Mouse (Mus musculus): Measurements from ENCODE around the gene Arhgap30. TPM values are rescaled to one million over a fixed set of nuclear protein-coding genes. Genes with fewer than 3 reads are reported as not detected.

The Arhgap30 gene
- polyA plus RNA-seq, 1 experiment from 2014 or later: 0.74 TPM

DNA sequence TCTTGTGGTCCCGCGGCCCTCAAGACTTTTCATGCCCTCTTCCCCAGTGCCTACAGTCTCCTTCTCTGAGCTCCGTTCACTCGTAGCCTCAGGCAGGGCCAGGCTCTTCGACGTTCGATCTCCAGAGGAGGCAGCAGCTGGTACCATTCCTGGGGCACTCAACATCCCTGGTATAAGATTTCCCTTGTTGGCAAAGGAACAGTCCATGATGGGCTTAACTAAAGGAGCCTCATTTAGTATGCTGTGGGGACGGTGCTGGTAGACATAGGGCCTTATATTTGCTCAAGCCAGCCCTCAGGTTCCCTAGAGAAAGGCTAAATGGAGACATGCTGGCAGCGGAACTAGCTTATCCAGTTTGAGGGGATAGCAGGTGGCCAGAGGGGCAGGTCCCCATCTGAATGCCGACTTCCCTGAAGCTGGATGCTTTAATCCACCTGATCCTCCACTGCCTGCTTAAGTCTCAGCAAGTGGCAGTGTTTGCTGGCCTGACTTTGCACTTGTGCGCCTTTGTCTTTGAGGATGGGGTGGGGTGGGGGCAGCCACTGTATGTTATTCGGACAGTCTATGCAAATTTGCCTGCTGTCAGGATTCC lies 30.6 kb downstream of the Arhgap30 start:
- no peak overlapping the region for H3K27ac ChIP-seq
- WGBS: 57% methylated on average over 12 of the region's 12 CpGs
- peaks cover under 1% of the 10 kb centered on the region; the same call in 1 of the 2 replicates for H3K4me1 ChIP-seq
- DNase-seq (ENCODE audit: extremely low spot score, low spot score): no peak
- no peak overlapping the region for H3K4me3 ChIP-seq
- peaks cover 74% of the 10 kb centered on the region for H3K36me3 ChIP-seq (replicated peaks)
- H3K27me3 ChIP-seq (ENCODE audit: poor library complexity, severe bottlenecking): no peaks in the 10 kb centered on the region
- no peaks in the 10 kb centered on the region for H3K9me3 ChIP-seq

DNA sequence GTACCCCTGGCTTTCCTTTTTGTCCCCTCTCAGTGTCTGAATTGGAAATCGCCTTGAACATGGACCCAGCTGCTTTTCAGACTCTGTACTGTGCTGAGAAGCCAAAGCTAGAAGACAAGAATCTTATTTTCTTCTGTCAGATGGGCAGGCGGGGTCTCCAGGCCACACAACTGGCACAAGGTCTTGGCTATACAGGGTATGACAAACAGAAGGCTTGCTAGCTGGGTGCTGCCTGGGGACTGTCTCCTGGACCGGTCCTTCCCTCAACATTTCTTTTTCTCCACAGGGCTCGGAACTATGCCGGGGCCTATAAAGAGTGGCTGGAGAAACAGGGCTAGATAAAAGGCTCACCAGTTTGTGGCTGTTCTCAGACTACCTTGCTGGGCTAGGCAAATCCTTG lies 31.2 kb downstream of the Arhgap30 start:
- DNase-seq (ENCODE audit: extremely low spot score, low spot score): no peak
- 79% methylated on average over 5 of the region's 5 CpGs for WGBS
- H3K9me3 ChIP-seq: no peaks in the 10 kb centered on the region
- no peaks in the 10 kb centered on the region for H3K27me3 ChIP-seq (ENCODE audit: poor library complexity, severe bottlenecking)
- H3K4me1 ChIP-seq: no peaks in the 10 kb centered on the region
- no peak overlapping the region for H3K4me3 ChIP-seq
- no peak overlapping the region for H3K27ac ChIP-seq
- H3K36me3 ChIP-seq (replicated peaks): peaks cover 69% of the 10 kb centered on the region

DNA sequence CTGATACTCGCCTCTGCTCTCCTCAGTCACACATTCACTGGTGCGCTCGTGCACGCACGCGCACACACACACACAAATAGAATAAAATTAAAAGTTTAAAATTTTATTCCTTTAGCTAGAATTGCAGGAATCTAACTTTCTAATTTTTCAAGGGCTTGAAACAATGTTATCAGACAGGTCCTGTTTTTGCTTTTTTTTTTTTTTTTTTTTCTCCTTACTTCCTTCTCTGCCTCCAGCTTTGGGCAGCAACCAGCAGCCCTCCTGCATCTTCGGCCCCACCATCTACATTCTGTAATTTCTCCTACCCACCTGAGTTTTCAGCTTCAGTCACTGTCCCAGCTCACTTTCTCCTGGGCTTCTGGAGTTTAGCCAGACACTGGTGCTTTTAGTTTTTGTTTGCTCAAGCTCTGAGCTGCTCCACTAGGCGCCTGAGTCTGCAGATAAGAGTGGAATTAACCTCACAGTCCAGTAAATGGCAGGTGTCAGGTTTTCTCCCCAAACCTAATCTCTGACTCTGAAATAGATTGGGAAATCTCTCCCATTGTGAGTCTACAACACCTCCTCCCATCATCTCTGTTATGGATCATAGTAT lies 33.8 kb downstream of the Arhgap30 start:
- Histone ChIP-seq H3K36me3 (replicated peaks) (peaks cover 42% of the 10 kb centered on the region), H3K9me3 (no peaks in the 10 kb centered on the region), H3K4me1 (no peaks in the 10 kb centered on the region), H3K4me3 (no peak overlapping the region), H3K27me3 (ENCODE audit: poor library complexity, severe bottlenecking) (no peaks in the 10 kb centered on the region), H3K27ac (no peak overlapping the region)
- DNase-seq (ENCODE audit: extremely low spot score, low spot score): no peak
- WGBS: 89% methylated on average over 8 of the region's 8 CpGs

DNA sequence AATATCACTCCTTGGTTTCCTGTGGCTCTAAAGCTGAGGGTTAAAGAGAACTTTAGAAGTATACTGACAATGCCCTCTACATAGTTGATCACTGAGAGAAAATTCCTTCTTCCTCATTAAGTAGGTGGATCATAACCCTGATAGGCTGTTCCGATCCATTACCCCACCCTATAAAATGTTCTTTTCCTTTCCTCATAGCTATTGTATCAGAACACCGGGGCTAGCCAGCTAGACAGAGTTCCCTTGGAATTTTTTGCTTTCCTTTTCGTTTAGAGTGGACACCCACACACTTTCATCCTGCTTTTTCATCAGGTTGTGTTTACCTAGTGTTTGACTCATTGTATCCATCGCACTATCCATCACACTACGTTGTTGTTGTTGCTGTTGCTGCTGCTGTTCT lies 35.9 kb downstream of the Arhgap30 start:
- Histone ChIP-seq H3K4me1 (no peaks in the 10 kb centered on the region), H3K27ac (no peak overlapping the region), H3K27me3 (ENCODE audit: poor library complexity, severe bottlenecking) (no peaks in the 10 kb centered on the region), H3K4me3 (no peak overlapping the region), H3K9me3 (no peaks in the 10 kb centered on the region), H3K36me3 (replicated peaks) (peaks cover 21% of the 10 kb centered on the region)
- 81% methylated on average over 5 of the region's 5 CpGs for WGBS
- no peak for DNase-seq (ENCODE audit: extremely low spot score, low spot score)

DNA sequence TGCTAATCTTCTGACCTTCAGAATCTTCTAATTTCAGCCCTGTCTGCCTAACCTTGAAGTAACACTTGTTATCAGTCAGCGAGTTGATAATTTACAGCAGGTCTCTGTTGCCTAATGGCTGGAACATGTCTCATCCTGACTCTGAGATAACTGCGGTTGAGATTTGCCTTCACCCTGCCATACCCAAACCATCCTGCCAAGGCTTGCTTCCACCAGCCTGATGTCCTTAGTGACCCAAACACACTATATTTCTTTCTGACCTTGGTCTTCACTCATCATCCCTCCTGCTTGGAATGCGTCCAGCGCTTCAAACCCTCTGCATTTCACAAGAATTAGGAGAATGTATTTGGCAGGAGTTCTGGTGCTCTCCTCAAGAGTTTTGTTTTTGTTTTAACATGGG lies 36.4 kb downstream of the Arhgap30 start:
- no peak for DNase-seq (ENCODE audit: extremely low spot score, low spot score)
- 86% methylated on average over 4 of the region's 4 CpGs for WGBS
- Histone ChIP-seq H3K4me3 (no peak overlapping the region), H3K9me3 (no peaks in the 10 kb centered on the region), H3K27me3 (ENCODE audit: poor library complexity, severe bottlenecking) (no peaks in the 10 kb centered on the region), H3K4me1 (no peaks in the 10 kb centered on the region), H3K27ac (no peak overlapping the region), H3K36me3 (replicated peaks) (peaks cover 16% of the 10 kb centered on the region)

DNA sequence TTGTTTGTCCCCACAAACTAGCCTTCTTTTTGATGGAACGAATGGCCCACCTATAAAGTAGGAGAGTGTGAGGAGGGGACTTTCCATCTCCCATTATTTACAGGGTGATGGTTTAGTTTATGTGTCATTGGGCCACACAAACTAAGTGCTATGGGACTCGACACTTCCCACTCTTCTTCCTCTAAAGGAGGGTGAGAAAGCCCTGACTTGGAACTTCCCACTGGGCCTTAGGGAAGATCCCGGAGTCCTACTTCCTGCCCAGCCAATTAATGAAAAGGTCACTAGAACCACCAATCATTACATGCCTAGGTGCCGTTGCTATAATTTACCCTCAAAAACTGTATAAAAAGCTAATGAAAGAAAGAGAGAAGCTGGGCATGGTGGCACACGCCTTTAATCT lies 43.4 kb downstream of the Arhgap30 start:
- no peaks in the 10 kb centered on the region for H3K9me3 ChIP-seq
- H3K4me3 ChIP-seq: no peak overlapping the region
- H3K4me1 ChIP-seq: peaks cover 8% of the 10 kb centered on the region
- H3K27me3 ChIP-seq (ENCODE audit: poor library complexity, severe bottlenecking): peaks cover 16% of the 10 kb centered on the region
- no peak overlapping the region for H3K27ac ChIP-seq
- no peaks in the 10 kb centered on the region for H3K36me3 ChIP-seq (replicated peaks)
- DNase-seq (ENCODE audit: extremely low spot score, low spot score): no peak
- 87% methylated on average over 5 of the region's 5 CpGs for WGBS

DNA sequence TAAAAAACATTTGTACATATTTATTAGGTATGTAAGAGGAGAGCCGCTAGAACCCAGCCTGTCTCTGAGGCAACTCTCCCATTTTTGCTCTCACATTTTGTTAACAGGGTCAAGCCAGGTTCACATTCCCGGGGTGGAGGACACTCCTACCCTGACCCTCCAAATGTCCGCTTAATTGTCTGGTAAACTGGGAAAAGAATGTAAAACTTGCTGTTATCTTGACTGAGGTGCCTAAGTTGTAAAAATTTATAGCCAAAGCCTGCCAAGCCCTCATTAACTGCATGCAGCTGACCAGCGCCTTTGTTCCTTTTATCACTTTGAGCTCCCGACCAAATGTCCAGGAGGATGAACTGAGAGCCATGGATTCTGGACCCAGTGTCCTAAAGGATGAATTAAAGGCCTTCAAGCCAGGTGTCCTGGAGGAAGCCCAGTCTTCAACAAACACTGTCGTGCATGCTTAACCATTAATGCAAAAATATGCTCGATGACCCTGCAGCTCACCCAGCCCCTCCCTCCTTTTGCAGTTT lies 46.6 kb downstream of the Arhgap30 start:
- H3K27me3 ChIP-seq (ENCODE audit: poor library complexity, severe bottlenecking): peaks cover 48% of the 10 kb centered on the region
- DNase-seq (ENCODE audit: extremely low spot score, low spot score): no peak
- no peaks in the 10 kb centered on the region for H3K36me3 ChIP-seq (replicated peaks)
- H3K4me3 ChIP-seq: no peak overlapping the region
- no peaks in the 10 kb centered on the region for H3K9me3 ChIP-seq
- WGBS: 73% methylated on average over 7 of the region's 7 CpGs
- H3K4me1 ChIP-seq: peaks cover 34% of the 10 kb centered on the region
- no peak overlapping the region for H3K27ac ChIP-seq

DNA sequence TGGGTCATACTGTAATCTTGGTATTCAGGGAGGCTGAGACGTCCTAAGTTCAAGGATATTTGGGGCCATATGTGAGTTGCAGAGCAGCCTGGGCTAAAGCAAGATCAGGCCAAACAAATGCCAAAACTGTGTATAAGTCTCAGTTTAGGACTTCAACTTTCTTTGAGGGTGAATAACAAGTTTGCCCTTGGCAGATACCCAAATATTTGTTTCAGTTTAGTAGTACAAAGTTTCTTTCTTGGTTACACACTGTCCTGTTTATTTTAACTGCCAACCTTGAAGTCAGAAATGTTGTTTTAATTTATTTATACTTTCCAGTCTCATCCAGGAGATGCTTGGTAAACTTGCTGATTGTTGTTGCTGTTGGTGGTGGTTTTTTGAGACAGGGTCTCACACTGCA lies 47.2 kb downstream of the Arhgap30 start:
- Histone ChIP-seq H3K4me1 (peaks cover 35% of the 10 kb centered on the region), H3K4me3 (no peak overlapping the region), H3K36me3 (replicated peaks) (no peaks in the 10 kb centered on the region), H3K9me3 (no peaks in the 10 kb centered on the region), H3K27me3 (ENCODE audit: poor library complexity, severe bottlenecking) (peaks cover 53% of the 10 kb centered on the region), H3K27ac (no peak overlapping the region)
- WGBS: 66% methylated on average over 1 of the region's 1 CpGs
- DNase-seq (ENCODE audit: extremely low spot score, low spot score): no peak

DNA sequence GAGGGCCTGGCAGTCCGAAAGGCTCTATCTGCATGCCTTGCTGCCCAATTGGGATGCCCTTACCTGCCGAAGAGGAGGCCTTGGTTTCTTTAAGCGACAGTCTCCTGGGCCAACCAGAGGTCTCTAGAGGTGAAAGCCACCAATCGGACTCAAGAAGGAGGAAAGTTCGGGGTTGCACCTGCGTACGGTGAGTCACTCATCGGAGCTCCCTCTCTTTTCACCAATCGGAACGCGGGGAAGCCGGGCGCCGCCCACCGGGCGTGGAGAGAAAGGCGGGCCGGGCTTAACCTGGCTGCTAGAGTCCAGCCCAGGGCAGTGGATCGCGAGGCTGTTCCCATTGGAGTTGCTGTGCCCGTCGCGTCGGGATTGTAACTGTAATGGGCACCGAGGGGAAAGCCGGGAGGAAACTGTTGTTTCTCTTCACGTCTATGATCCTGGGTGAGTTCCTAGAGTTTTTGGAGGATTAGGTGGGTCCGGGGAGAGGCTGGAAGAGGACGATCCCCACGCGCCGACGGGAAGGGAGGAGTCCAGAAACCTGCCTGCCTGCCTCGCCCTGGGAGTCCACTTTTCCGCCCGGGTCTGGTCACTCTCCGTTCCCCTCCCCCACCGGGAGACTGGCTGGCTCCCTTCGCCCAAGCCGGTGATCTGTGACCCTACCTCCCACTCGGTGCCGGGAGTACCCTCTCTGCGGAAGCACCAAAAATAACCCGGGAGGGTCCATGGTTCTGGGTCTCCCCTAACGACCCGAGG lies 48.7 kb downstream of the Arhgap30 start, which contains the start of gene F11r:
Gene F11r, plus strand, starts transcription at position 272 of the 750 bp plus-strand sequence.
- H3K27me3 ChIP-seq (ENCODE audit: poor library complexity, severe bottlenecking): peaks cover 53% of the 10 kb centered on the region
- WGBS: 1% methylated on average over 46 of the region's 46 CpGs

DNA sequence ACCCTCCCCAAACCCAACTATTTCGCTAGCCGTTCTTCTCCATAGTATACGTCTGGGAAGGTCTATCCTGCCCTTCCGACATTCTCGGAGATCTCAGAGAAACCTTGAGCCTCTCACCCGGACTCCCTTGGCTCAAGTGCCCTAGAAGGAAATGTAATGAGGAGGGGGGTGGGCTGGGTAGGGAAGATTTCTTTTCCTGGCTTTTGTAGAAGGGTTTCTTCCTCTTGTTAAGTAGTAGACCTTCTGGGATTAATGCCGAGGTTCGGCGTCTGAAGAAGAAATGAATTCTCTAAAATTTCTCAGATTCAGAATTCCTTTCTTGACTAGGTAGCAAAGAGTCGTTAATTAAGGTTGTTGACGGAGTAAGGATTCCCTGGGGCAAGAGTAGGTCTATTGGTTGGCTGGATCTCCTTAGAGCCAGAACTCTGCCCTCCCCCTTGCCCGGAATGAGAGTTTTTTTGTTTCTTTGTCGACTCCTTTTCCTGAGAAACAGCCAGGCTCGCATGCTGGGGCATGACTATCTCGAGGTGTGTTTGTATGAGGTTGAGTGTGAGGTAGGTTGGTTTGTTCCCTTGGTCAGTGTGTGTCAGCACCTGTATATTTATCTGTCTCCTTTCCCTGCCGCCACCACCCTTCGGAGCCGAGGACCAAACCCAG lies 49.4 kb downstream of the Arhgap30 start:
- H3K9me3 ChIP-seq: no peaks in the 10 kb centered on the region; the same call in 1 of the 2 replicates
- peak overlapping the region; percentile 53 for H3K4me3 ChIP-seq
- WGBS: 3% methylated on average over 18 of the region's 18 CpGs
- H3K36me3 ChIP-seq (replicated peaks): no peaks in the 10 kb centered on the region
- peaks cover 35% of the 10 kb centered on the region for H3K4me1 ChIP-seq
- peaks cover 53% of the 10 kb centered on the region for H3K27me3 ChIP-seq (ENCODE audit: poor library complexity, severe bottlenecking)
- peak overlapping the region; percentile 65 for H3K27ac ChIP-seq
- DNase-seq (ENCODE audit: extremely low spot score, low spot score): no peak

More for the DNA sequence above, 48.7 kb downstream of the Arhgap30 start, which contains the start of gene F11r:
- peak within 1 kb of the TSS; percentile 65 for H3K27ac ChIP-seq
- no peaks in the 10 kb centered on the region for H3K9me3 ChIP-seq
- peak within 1 kb of the TSS; percentile 53 for H3K4me3 ChIP-seq
- DNase-seq (ENCODE audit: extremely low spot score, low spot score): peak; percentile 70
- no peaks in the 10 kb centered on the region for H3K36me3 ChIP-seq (replicated peaks)
- H3K4me1 ChIP-seq: peaks cover 35% of the 10 kb centered on the region

DNA sequence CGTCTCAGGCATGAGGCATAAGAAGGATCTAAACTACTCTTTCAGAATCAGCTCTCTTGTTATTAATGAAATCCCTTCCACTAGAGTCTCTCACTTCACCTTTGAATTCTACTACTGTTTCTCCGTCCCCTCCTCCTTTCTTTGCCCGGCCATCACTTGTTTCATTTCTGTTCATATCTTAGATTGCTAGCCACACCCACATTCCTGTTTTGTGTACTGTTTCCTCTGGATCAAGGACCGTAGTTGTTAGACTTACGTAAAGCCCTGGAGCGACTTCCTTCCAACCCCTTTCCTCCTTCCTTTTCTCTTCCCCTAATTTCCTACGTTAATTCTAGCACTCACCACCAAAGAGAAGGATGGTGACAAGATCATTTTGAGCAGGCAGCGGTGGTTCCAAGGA lies 50.3 kb downstream of the Arhgap30 start:
- Histone ChIP-seq H3K36me3 (replicated peaks) (no peaks in the 10 kb centered on the region), H3K9me3 (peaks cover 7% of the 10 kb centered on the region; the same call in 1 of the 2 replicates), H3K27ac (no peak overlapping the region), H3K4me1 (peaks cover 35% of the 10 kb centered on the region), H3K4me3 (peak overlapping the region; percentile 53; the same call in 1 of the 2 replicates), H3K27me3 (ENCODE audit: poor library complexity, severe bottlenecking) (peaks cover 53% of the 10 kb centered on the region)
- WGBS: 51% methylated on average over 8 of the region's 8 CpGs
- no peak for DNase-seq (ENCODE audit: extremely low spot score, low spot score)

DNA sequence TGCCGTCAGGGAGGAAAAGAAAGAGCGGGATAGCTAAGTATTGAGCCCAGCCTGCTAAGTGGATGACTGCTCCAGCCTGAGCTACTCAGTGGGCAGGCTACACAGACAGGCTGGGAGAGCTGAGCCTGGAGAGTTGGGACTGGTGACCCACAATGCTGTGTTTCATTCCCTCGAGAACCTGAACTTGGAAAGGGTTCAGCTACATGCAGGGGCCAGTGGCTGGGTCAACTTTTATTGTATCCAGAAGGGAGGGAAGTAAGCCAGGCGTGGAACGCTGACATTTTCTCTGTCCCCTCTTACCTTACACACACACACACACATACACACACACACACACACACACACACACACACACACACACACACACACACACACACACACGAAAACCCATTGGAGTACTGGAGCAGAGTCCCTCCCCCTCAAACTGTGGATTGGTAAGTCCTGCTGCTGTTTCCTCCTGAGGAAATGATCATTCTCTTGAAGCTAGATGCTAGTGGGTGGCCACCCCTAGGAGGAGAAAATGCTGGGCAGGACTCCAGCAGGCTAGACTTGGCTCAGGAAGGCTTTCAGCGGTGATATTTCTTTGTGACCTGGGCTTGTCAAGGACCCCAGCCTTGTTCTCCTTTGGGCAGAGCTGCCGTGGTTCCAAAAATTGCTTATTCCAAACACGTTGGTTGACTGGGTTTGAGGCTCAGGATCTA lies 51.4 kb downstream of the Arhgap30 start:
- Histone ChIP-seq H3K4me1 (peaks cover 34% of the 10 kb centered on the region), H3K9me3 (peaks cover 7% of the 10 kb centered on the region; the same call in 1 of the 2 replicates), H3K4me3 (0 out of 2 replicates have a peak overlapping the region, but pooled peaks have one; percentile 1), H3K27me3 (ENCODE audit: poor library complexity, severe bottlenecking) (peaks cover 53% of the 10 kb centered on the region), H3K27ac (no peak overlapping the region), H3K36me3 (replicated peaks) (no peaks in the 10 kb centered on the region)
- 56% methylated on average over 9 of the region's 9 CpGs for WGBS
- no peak for DNase-seq (ENCODE audit: extremely low spot score, low spot score)

Measured in forebrain, embryonic 10.5 days (tissue).